Mouse (Mus musculus) gastrocnemius, adult 8-10 months (tissue): ENCODE results near the gene Enpp1. TPM values are rescaled to one million over a fixed set of nuclear protein-coding genes. Genes with fewer than 3 reads are reported as not detected.

ENCODE experiments used
- DNase-seq, 2 experiments: peaks; one replicate each; pipeline ENCODE4 v3.0.0; 2022; ENCODE audit warnings: low spot score in 2 of 2
- total RNA-seq, 4 experiments: library from RNA; stranded (reverse); gene quantifications; 2 replicates each; pipeline ENCODE4 v1.2.4; 2022

Enpp1 gene
- total RNA-seq, 4 experiments from 2014 or later: 1.9 to 3.1 (median 3.0) TPM

GRCm38 (mm10) chr10:24711071-24711470, 888 bp downstream of the Enpp1 start:
- no peak for DNase-seq

- no peak for DNase-seq
Measured at GRCm38 (mm10) chr10:24710361-24710760, 1.6 kb downstream of the Enpp1 start.

- DNase-seq: no peak
Measured at GRCm38 (mm10) chr10:24707745-24708144, 4.2 kb downstream of the Enpp1 start.

GRCm38 (mm10) chr10:24706431-24707140, 5.4 kb downstream of the Enpp1 start:
- no peak for DNase-seq

- DNase-seq: no peak
Measured at GRCm38 (mm10) chr10:24702698-24703097, 9.3 kb downstream of the Enpp1 start.

- DNase-seq: no peak
Measured at GRCm38 (mm10) chr10:24698131-24698775, 13.7 kb downstream of the Enpp1 start.

GRCm38 (mm10) chr10:24696761-24697160, 15.2 kb downstream of the Enpp1 start:
- DNase-seq: no peak

GRCm38 (mm10) chr10:24695786-24696185, 16.2 kb downstream of the Enpp1 start:
- DNase-seq: peak in 1 of 2 experiments; percentile 13

- DNase-seq: no peak
Measured at GRCm38 (mm10) chr10:24682518-24683104, 29.3 kb downstream of the Enpp1 start.

- DNase-seq: no peak
Measured at GRCm38 (mm10) chr10:24677681-24678080, 34.3 kb downstream of the Enpp1 start.

GRCm38 (mm10) chr10:24674261-24674660, 37.7 kb downstream of the Enpp1 start:
- DNase-seq: no peak

GRCm38 (mm10) chr10:24672948-24673347, 39.0 kb downstream of the Enpp1 start:
- DNase-seq: no peak

- no peak for DNase-seq
Measured at GRCm38 (mm10) chr10:24670548-24670947, 41.4 kb downstream of the Enpp1 start.

- no peak for DNase-seq
Measured at GRCm38 (mm10) chr10:24650990-24651569, 60.9 kb downstream of the Enpp1 start.

- no peak for DNase-seq
Measured at GRCm38 (mm10) chr10:24647996-24648738, 63.8 kb downstream of the Enpp1 start.

- no peak for DNase-seq
Measured at GRCm38 (mm10) chr10:24645169-24645568, 66.8 kb downstream of the Enpp1 start.

GRCm38 (mm10) chr10:24642796-24643580, 69.0 kb downstream of the Enpp1 start:
- DNase-seq: no peak

GRCm38 (mm10) chr10:24641416-24642140, 70.4 kb downstream of the Enpp1 start:
- DNase-seq: no peak

- no peak for DNase-seq
Measured at GRCm38 (mm10) chr10:24640186-24640875, 71.6 kb downstream of the Enpp1 start.
